Mouse (Mus musculus) kidney, adult 2 months (tissue): ENCODE measurements around the gene Saxo1.
A peak's percentile ranks its signal among the peaks of the same experiment; 100 is the strongest.

Experiments used
- CTCF ChIP-seq: fragments of 200-500 bp; conservative IDR thresholded peaks from 2 replicates; pipeline ENCODE4 v1.5.1; 2011; ENCODE audit warnings: low read depth, mild to moderate bottlenecking, control low read depth, low read length, moderate library complexity, mixed read lengths; ENCODE audit not compliant: insufficient read depth, insufficient read length
- POLR2A ChIP-seq: fragments of 200-500 bp; IDR thresholded peaks from one replicate; pipeline ENCODE4 v1.6.1; 2011; ENCODE audit warnings: low read depth, low read length, control low read depth

DNA sequence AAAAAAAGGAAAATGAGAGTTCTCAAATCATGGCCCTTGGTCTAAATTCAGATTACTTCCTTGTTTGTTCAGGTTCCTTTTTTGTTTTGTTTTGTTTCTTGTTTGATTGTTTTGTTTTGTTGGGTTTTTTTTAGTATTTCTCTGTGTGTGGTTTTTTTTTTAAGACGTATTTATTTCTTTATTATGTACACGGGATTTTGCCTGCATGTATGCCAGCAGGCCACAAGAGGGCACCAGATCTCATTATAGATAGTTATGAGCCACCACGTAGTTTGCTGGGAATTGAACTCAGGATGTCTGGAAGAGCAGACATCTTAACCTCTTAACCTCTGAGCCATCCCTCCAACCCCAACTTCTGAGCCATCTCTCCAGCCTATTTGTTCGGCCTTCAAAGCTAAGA lies 20.2 kb downstream of the Saxo1 start:
- TF ChIP-seq CTCF (peak; percentile 59), POLR2A (no peak)
